Mouse (Mus musculus): ENCODE measurements at regions not wholly inside any gene's neighbourhood (a gene's known extent, or its start where the extent isn't known, plus 50 kb on each side); places are given as distances from the start of the nearest gene placed in this dataset.

DNA sequence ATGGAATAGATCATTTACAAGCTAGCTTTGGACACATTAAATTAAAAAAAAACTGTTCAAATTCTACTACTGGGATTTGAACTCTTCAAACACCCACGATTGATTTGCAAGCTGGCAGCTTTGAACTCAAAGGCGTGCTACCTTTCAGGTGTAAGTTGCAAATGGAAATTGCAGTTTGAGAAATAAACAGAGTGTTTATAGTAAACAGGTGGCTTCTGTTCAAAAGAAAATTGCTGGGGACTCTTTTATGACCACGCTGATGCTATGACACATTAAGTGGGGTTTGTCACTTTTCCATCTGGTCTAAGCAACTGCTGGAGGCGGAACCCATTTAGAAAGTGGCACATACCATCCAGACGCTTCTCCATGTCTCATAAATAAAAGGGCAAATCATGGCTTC lies 626.7 kb upstream of the Frg1 start:
- H3K27ac ChIP-seq (ENCODE audit: low read depth, low read length): no peak overlapping the region
- H3K4me1 ChIP-seq (replicated peaks; ENCODE audit: control insufficient read depth, insufficient read depth, low read length): no peaks in the 10 kb centered on the region
- no peak overlapping the region for H3K4me2 ChIP-seq (ENCODE audit: low read depth, low read length, severe bottlenecking)
- DNase-seq (ENCODE audit: low spot score) (no peak), ATAC-seq (replicated peaks; ENCODE audit: low FRiP score) (no peak)
- 77% methylated on average over 5 of the region's 5 CpGs for WGBS
- H3K36me3 ChIP-seq (ENCODE audit: control insufficient read depth, insufficient read depth, low read length): no peaks in the 10 kb centered on the region
- H3K27me3 ChIP-seq (ENCODE audit: control insufficient read depth, insufficient read depth, low read length): no peaks in the 10 kb centered on the region
- H3K9ac ChIP-seq (ENCODE audit: low read length): no peak overlapping the region
- no peaks in the 10 kb centered on the region for H3K9me3 ChIP-seq (ENCODE audit: control insufficient read depth, low read length)
- H3K4me3 ChIP-seq (ENCODE audit: low read depth, low read length): no peak overlapping the region

DNA sequence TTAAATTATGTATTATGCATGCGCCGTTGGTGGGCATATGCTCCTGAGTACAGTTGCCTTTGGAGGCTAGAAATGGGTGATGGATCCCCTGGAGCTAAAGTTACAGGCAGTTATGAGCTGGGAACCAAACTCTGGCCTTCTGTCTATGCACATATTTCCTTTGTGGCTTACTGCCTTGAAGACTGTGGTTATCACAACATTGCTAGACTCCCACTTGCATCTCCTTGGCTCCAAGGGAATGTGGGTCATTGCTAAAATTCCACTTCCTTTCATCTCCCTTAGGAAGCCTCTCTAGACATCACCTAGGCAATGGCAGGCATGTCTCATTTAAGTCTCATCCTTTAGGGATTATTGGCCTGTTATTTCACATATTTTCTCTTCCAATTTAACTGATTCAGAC lies 622.4 kb upstream of the Frg1 start:
- Histone ChIP-seq H3K4me3 (ENCODE audit: low read depth, low read length) (no peak overlapping the region), H3K36me3 (ENCODE audit: control insufficient read depth, insufficient read depth, low read length) (no peaks in the 10 kb centered on the region), H3K9me3 (ENCODE audit: control insufficient read depth, low read length) (no peaks in the 10 kb centered on the region), H3K27me3 (ENCODE audit: control insufficient read depth, insufficient read depth, low read length) (no peaks in the 10 kb centered on the region), H3K4me2 (ENCODE audit: low read depth, low read length, severe bottlenecking) (no peak overlapping the region), H3K27ac (ENCODE audit: low read depth, low read length) (no peak overlapping the region), H3K9ac (ENCODE audit: low read length) (no peak overlapping the region), H3K4me1 (replicated peaks; ENCODE audit: control insufficient read depth, insufficient read depth, low read length) (no peaks in the 10 kb centered on the region)
- 86% methylated on average over 2 of the region's 2 CpGs for WGBS
- no peak for DNase-seq (ENCODE audit: low spot score)
- ATAC-seq (replicated peaks; ENCODE audit: low FRiP score): no peak

DNA sequence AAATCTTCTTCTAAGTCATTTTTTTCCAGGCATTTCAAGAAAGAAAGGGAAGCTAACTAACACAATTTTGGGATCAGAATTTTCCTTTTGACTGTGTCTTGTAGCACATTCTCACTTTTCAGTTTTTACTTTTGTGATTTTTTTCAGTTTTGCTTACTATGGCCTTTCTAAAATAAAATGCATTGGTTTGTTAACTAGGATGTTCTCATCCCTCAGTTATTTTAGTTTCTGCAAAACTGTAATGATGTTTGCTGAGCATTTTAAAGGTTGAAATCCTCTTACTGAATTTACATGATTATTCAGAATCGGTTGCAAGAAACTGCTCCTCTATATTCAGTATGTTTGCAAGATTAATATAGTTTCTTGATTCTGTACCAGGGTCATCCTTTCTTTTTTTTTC lies 610.1 kb upstream of the Frg1 start:
- Histone ChIP-seq H3K27me3 (ENCODE audit: control insufficient read depth, insufficient read depth, low read length) (no peaks in the 10 kb centered on the region), H3K27ac (ENCODE audit: low read depth, low read length) (no peak overlapping the region), H3K9me3 (ENCODE audit: control insufficient read depth, low read length) (no peaks in the 10 kb centered on the region), H3K4me2 (ENCODE audit: low read depth, low read length, severe bottlenecking) (no peak overlapping the region), H3K36me3 (ENCODE audit: control insufficient read depth, insufficient read depth, low read length) (no peaks in the 10 kb centered on the region), H3K4me1 (replicated peaks; ENCODE audit: control insufficient read depth, insufficient read depth, low read length) (no peaks in the 10 kb centered on the region), H3K9ac (ENCODE audit: low read length) (no peak overlapping the region), H3K4me3 (ENCODE audit: low read depth, low read length) (no peak overlapping the region)
- DNase-seq (ENCODE audit: low spot score) (no peak), ATAC-seq (replicated peaks; ENCODE audit: low FRiP score) (no peak)
- 91% methylated on average over 1 of the region's 1 CpGs for WGBS

DNA sequence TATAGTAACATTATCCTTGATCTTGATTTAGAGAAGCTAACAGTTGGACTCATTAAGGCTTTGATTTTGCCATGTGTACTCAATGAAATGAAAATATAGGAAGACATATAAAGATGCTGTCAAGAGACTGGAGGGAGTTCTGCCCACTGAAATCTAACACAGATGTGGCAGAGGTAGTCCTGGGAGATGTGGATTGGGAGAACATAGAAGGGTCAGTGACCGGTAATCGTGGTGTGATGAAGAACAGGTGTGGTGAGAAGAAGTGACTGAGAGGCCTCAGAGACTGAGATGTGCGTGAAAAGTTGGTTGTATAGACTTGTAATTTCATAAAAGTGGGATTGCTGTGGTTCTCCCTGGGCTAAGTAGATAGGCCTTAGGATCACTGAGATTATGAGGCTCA lies 600.9 kb upstream of the Frg1 start:
- Histone ChIP-seq H3K4me3 (ENCODE audit: low read depth, low read length) (no peak overlapping the region), H3K27ac (ENCODE audit: low read depth, low read length) (no peak overlapping the region), H3K27me3 (ENCODE audit: control insufficient read depth, insufficient read depth, low read length) (no peaks in the 10 kb centered on the region), H3K4me1 (replicated peaks; ENCODE audit: control insufficient read depth, insufficient read depth, low read length) (no peaks in the 10 kb centered on the region), H3K4me2 (ENCODE audit: low read depth, low read length, severe bottlenecking) (no peak overlapping the region), H3K9ac (ENCODE audit: low read length) (no peak overlapping the region), H3K9me3 (ENCODE audit: control insufficient read depth, low read length) (no peaks in the 10 kb centered on the region), H3K36me3 (ENCODE audit: control insufficient read depth, insufficient read depth, low read length) (no peaks in the 10 kb centered on the region)
- ATAC-seq (replicated peaks; ENCODE audit: low FRiP score): no peak
- 75% methylated on average over 3 of the region's 3 CpGs for WGBS
- no peak for DNase-seq (ENCODE audit: low spot score)

DNA sequence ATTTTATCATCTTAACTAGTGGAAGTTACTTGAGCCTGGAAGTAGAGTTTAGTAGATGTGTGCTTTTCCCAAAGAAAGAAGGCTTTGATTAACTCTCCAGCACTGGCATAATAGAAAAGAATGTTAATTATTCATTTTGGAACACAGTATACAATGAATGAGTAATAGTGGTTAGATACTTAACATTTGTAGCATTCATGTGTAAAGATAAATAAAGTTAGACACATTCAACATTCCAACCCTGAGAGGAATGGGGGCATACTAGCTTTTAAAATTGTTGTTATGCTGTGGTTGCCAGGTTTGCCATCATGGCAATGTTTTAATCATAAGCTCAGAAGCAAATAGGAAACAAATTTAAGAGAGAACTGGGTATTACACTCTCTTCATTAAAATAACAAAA lies 586.3 kb upstream of the Frg1 start:
- DNase-seq (ENCODE audit: low spot score) (no peak), ATAC-seq (replicated peaks; ENCODE audit: low FRiP score) (no peak)
- H3K27me3 ChIP-seq (ENCODE audit: control insufficient read depth, insufficient read depth, low read length): no peaks in the 10 kb centered on the region
- H3K36me3 ChIP-seq (ENCODE audit: control insufficient read depth, insufficient read depth, low read length): no peaks in the 10 kb centered on the region
- no peaks in the 10 kb centered on the region for H3K4me1 ChIP-seq (replicated peaks; ENCODE audit: control insufficient read depth, insufficient read depth, low read length)
- no peak overlapping the region for H3K9ac ChIP-seq (ENCODE audit: low read length)
- H3K27ac ChIP-seq (ENCODE audit: low read depth, low read length): no peak overlapping the region
- no peak overlapping the region for H3K4me2 ChIP-seq (ENCODE audit: low read depth, low read length, severe bottlenecking)
- H3K9me3 ChIP-seq (ENCODE audit: control insufficient read depth, low read length): no peaks in the 10 kb centered on the region
- no peak overlapping the region for H3K4me3 ChIP-seq (ENCODE audit: low read depth, low read length)

DNA sequence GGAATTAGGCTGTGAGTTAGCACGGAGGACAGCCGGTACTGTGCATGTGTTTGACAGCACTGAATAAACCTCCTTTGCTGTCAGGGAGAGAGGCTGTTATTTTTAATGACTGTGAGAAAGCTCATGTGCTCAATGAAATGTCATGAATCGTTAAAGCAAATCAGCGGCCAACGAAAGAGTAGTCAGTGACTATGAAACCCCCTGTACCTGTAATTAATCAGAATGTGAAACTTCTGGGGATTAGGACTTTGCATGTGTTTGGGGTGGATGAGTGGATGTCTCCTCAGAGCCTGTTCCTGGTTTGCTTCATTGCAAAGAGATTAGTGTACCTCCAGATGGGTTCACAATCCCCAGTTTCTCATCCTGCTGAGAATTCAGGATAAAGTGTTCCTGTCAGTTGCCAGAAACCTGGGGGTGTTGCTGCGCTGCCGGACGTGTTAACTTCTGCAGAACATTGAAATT lies 572.2 kb upstream of the Frg1 start:
- Histone ChIP-seq H3K4me3 (ENCODE audit: low read depth, low read length) (no peak overlapping the region), H3K4me1 (replicated peaks; ENCODE audit: control insufficient read depth, insufficient read depth, low read length) (no peaks in the 10 kb centered on the region), H3K27ac (ENCODE audit: low read depth, low read length) (no peak overlapping the region), H3K27me3 (ENCODE audit: control insufficient read depth, insufficient read depth, low read length) (no peaks in the 10 kb centered on the region), H3K9me3 (ENCODE audit: control insufficient read depth, low read length) (no peaks in the 10 kb centered on the region), H3K9ac (ENCODE audit: low read length) (no peak overlapping the region), H3K36me3 (ENCODE audit: control insufficient read depth, insufficient read depth, low read length) (no peaks in the 10 kb centered on the region), H3K4me2 (ENCODE audit: low read depth, low read length, severe bottlenecking) (no peak overlapping the region)
- ATAC-seq (replicated peaks; ENCODE audit: low FRiP score) (no peak), DNase-seq (ENCODE audit: low spot score) (no peak)
- 66% methylated on average over 8 of the region's 8 CpGs for WGBS

DNA sequence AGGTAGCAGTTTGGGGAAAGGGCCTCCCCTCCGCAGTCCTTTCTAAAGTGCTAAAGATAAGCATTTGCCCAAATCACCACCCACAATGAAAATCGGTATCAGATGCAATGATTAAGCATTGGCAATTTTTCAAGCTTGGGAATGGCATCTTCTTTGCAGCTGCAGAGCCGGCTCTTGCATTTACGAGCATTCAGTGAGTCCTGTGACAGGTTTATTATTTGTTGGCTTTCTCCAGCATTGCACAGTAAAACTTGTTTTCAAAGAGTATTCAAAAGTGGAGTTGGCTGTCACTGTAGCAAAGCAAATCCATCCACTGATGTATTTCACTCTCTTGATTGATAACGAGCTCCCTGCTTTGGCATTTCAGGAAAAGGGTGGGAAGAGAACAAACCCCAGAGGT lies 571.3 kb upstream of the Frg1 start:
- H3K4me1 ChIP-seq (replicated peaks; ENCODE audit: control insufficient read depth, insufficient read depth, low read length): no peaks in the 10 kb centered on the region
- no peak overlapping the region for H3K4me2 ChIP-seq (ENCODE audit: low read depth, low read length, severe bottlenecking)
- no peak for DNase-seq (ENCODE audit: low spot score)
- H3K9ac ChIP-seq (ENCODE audit: low read length): no peak overlapping the region
- H3K9me3 ChIP-seq (ENCODE audit: control insufficient read depth, low read length): no peaks in the 10 kb centered on the region
- H3K36me3 ChIP-seq (ENCODE audit: control insufficient read depth, insufficient read depth, low read length): no peaks in the 10 kb centered on the region
- no peak for ATAC-seq (replicated peaks; ENCODE audit: low FRiP score)
- H3K27ac ChIP-seq (ENCODE audit: low read depth, low read length): no peak overlapping the region
- H3K4me3 ChIP-seq (ENCODE audit: low read depth, low read length): no peak overlapping the region
- no peaks in the 10 kb centered on the region for H3K27me3 ChIP-seq (ENCODE audit: control insufficient read depth, insufficient read depth, low read length)
- 72% methylated on average over 5 of the region's 5 CpGs for WGBS

DNA sequence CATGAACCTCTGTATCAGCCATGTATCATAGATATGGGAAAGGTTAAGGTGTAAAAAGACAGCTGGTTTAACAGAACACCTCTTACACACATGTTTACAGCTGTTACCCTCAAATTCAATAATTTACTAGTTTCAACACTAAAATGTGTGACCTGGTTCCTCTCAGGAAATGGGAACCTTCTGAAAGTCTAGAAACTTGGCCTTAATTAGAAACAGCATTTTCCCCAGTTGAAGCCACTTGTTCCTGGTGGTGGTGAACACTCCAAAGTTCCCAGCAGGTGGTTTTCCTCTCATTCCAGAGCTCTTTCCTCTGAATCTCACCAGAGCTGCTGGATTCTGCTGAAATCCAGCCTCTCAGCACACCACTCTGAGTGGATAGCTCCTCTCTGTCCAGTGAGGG lies 570.5 kb upstream of the Frg1 start:
- DNase-seq (ENCODE audit: low spot score) (no peak), ATAC-seq (replicated peaks; ENCODE audit: low FRiP score) (no peak)
- Histone ChIP-seq H3K9ac (ENCODE audit: low read length) (no peak overlapping the region), H3K4me2 (ENCODE audit: low read depth, low read length, severe bottlenecking) (no peak overlapping the region), H3K36me3 (ENCODE audit: control insufficient read depth, insufficient read depth, low read length) (no peaks in the 10 kb centered on the region), H3K27ac (ENCODE audit: low read depth, low read length) (no peak overlapping the region), H3K4me3 (ENCODE audit: low read depth, low read length) (no peak overlapping the region), H3K9me3 (ENCODE audit: control insufficient read depth, low read length) (no peaks in the 10 kb centered on the region), H3K4me1 (replicated peaks; ENCODE audit: control insufficient read depth, insufficient read depth, low read length) (no peaks in the 10 kb centered on the region), H3K27me3 (ENCODE audit: control insufficient read depth, insufficient read depth, low read length) (no peaks in the 10 kb centered on the region)

DNA sequence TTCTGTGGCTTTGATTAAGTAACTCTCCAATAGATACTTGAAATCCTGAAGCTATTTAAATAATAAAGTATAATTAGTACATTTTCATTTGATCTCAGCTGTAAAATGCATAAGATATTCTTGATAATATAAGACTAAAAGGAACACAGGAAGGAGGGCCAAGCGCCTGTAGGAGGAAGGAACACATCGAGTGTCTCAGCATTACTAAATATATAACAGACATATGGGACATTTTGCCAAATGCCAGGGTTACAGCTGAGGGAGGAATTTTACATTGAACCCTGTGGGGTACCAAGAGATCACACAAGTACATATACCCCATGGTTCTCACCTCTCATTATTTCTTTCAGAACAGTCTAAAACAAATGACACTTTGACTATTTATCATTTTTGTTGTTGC lies 555.5 kb upstream of the Frg1 start:
- Histone ChIP-seq H3K9me3 (ENCODE audit: control insufficient read depth, low read length) (no peaks in the 10 kb centered on the region), H3K27me3 (ENCODE audit: control insufficient read depth, insufficient read depth, low read length) (no peaks in the 10 kb centered on the region), H3K36me3 (ENCODE audit: control insufficient read depth, insufficient read depth, low read length) (no peaks in the 10 kb centered on the region), H3K4me3 (ENCODE audit: low read depth, low read length) (no peak overlapping the region), H3K4me2 (ENCODE audit: low read depth, low read length, severe bottlenecking) (no peak overlapping the region), H3K9ac (ENCODE audit: low read length) (no peak overlapping the region), H3K4me1 (replicated peaks; ENCODE audit: control insufficient read depth, insufficient read depth, low read length) (no peaks in the 10 kb centered on the region), H3K27ac (ENCODE audit: low read depth, low read length) (no peak overlapping the region)
- 91% methylated on average over 2 of the region's 2 CpGs for WGBS
- ATAC-seq (replicated peaks; ENCODE audit: low FRiP score): no peak
- DNase-seq (ENCODE audit: low spot score): no peak
